Mouse (Mus musculus): ENCODE measurements around the gene Ptprj.

Ptprj gene

DNA sequence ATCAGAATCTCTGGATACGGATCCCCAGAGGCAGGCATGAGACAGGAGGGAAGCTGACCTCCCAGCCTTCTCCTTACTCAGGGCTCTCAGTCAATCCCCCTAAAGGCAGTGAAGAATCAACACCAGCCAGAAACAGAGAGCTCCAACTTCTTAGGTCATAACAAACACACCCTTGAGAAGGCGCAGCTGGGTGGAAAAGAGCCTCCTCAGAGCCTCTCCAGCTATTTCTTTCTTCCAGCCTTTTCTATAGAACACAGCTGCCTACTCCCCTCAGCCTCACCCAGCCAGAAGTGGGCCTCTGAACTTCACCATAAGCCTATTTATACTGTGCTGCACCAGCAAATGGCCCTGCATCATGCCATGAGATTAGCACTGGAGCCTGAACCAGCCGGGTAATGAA, 74.3 kb downstream of the Ptprj start:
- peak; percentile 40 to 41 for DNase-seq

DNA sequence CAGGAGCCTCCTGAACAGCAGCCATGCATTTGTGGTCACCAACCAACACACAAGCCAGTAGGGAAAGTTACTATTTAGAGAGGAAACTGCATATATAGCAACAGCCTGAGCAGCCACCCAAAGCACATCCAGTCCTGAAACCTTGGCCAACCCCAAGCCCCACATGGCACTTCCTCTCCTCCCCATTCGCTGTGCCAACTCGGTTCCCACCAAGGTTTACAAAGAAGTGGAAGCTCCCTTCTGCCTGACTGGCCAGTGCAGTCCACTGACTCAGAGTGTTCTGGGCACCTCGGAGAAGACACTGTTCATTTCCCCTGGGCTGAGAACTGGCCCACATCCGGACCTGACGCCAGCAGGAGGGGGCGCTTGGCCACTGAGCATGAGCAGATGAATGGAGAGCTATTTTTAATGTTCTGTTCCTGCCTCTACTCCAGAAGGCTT, 75.7 kb downstream of the Ptprj start:
- peak in 1 of 2 experiments; percentile 39 for DNase-seq

DNA sequence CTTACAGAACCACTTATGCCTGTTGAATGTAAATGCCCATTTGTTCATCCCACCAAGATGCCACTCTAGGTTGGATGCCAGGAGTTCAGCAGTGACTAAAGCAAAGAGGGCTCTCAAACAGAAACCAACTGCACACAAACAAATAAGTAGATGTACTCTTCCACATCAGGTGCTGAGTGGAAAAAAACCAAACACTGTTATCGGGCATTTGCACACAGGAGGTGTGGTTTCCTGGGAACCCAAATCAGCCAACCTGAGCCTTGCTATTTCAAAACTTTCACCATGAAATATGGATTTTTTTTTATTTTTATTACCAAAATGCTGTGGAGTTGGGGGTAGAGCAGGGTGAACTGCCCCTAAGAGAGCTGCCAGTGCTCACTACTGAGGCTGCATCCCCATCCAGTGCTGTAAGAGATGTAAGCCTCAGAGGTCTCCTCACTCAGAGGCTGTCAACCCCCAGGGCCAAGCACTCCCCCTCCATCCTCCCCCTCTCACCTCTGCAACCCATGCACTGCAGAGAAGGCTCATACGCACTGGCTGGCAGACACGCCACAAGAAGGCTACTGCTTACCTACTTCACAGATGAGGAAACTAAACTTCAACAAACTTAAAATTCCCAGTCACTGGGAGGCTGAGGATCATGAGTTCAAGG, 77.1 kb downstream of the Ptprj start:
- no peak for DNase-seq

DNA sequence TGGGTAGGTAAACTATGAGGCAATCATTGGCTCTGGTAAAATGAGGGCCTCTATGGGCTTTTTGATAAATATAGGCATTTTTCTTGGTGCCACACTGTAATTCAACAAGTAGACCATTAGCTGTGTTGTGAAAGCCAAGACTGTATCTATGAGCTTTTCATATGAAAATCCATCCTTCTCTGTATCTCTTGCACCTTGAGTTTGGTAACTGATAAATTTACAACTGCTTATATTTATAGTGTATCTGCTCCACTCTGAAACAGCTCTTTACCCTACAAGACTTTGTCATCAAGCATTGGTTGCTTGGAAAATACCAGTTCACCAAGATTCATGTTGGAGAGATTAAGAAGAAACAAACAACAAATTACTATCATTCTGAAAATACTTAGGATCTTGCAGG, 77.7 kb downstream of the Ptprj start:
- no peak for DNase-seq

DNA sequence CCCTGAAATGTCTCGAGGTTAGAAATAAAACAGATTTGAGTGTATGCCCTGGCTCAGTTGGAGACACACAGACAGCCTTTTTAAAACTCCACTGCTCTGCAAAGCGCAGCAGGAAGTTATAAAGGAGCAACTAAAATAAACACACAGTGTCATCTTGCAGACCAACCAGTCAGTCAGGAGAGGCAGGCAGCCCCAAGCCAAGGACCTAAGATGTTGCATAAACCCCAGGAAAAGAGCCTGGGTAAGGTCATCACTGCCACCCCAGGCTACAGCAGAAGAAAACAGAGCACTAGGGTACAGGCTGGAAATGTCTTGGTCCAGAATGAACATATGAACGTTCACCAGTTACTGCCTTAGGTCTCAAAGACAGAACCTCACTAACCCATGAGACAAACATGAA, 78.7 kb downstream of the Ptprj start:
- no peak for DNase-seq

- DNase-seq: no peak
Measured at GRCm38 (mm10) chr2:90500892-90501291, 79.6 kb downstream of the Ptprj start.

DNA sequence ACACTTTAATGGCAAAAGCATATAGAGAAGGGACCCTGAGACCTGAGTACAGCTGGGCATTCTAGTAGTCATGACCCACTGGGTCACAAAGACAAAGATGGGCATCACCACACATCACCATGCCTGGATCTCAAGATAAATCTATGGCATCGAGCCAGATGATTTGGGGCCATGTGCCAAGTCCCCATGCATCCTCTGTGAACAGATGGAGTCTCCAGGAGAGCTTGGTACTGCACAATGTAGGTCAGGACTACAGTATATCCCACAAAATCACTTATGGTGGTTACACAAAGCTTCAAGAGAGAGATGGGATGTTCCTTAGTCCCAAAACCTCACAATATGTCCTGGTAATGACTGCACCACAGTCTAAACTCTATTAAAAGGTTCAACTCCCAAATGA, 81.4 kb downstream of the Ptprj start:
- no peak for DNase-seq

- DNase-seq: no peak
Measured at GRCm38 (mm10) chr2:90497551-90497950, 82.9 kb downstream of the Ptprj start.

- DNase-seq: no peak
Measured at GRCm38 (mm10) chr2:90496680-90497074, 83.8 kb downstream of the Ptprj start.

GRCm38 (mm10) chr2:90496012-90496679, 84.3 kb downstream of the Ptprj start:
- no peak for DNase-seq

DNA sequence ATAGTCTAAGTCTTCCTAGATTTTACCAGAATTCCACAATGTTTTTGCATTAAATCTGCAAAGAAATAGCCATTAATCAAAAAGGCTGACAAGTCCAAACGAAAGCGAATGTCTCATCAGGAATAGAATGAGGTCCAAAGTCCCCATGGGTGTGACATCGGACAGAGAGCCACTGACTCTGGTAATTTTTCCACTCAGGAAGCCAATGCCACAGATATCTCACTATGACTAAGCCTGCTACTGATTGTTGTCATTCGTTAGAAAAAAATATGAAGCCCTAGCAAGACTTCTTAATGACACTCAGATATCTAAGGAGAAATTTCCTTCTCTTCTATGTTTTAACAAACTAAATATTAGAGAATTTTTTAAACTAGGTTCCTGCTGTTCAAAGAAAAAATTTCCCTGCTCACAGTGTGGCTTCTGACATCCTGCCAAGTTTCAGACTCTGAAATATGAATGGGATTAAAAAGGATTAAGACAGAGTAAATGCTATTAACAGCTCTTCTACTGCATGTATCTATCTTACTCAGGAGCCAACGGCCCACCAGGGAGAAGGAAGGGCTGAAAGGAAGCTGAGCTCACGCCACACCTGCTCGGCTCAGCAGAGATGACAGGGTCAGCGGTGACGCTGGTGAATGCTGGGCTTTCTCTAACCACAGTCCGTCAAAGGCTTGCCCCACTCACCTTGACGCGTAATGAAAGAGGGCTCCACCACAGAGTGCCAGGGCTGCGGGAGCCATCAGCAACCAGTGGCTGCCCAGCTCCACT, 90.0 kb downstream of the Ptprj start:
- DNase-seq: no peak

- DNase-seq: no peak
Measured at GRCm38 (mm10) chr2:90489839-90490238, 90.6 kb downstream of the Ptprj start.

- DNase-seq: no peak
Measured at GRCm38 (mm10) chr2:90488690-90489590, 91.5 kb downstream of the Ptprj start.

- DNase-seq: no peak
Measured at GRCm38 (mm10) chr2:90487471-90488238, 92.8 kb downstream of the Ptprj start.

DNA sequence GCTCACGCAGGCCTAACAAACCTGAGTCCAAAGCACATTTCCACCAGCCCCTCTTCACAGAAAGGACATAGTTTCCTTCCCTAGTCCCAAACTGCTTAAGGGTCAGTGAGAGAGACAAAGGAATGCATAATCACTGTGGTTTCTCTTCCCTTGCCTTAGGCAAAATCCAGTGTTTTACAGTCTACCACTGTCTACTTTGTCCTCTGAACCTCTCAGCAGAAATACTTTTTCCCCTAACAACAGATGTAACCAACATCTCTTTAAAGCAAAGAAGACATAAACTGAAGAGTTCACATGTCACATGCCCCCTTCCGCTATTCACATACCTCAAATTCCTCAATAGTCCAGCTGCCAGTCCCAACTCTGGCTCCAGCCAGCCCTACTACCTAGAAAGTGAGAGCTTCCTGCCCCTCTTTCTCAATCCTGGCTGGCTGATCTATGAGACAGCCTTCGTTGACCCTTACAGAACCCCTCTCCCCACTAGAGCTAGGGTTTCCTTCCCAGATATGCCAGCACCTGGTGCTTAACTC, 94.2 kb downstream of the Ptprj start:
- DNase-seq: peak in 1 of 2 experiments; percentile 28

GRCm38 (mm10) chr2:90481505-90481904, 98.9 kb downstream of the Ptprj start:
- no peak for DNase-seq

DNA sequence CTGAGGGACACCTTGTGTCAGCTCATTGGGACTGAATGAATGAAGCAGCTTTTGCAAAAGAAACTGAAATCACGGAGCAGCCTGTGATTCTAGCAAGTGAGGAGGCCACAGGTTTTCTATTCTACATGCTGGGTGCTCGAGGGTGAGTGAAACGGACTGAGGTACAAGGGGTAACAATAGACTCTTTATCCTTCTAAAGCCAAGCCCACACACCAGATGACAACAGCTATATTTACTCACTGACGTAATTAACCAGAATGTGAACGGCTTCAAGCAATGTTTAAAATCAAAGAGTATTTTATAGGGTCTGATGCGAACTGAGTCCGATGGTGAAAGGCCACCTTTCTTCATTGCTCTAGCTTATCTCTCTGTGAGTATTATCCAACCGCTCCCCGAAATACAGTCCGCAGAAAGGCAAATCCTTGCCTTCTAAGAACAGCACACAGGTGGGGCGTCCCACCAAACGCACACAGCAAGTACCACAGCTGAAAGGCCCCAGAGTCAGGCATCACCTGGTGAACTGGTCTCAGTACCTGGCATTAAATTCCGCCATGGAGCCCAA, 99.6 kb downstream of the Ptprj start:
- no peak for DNase-seq

DNA sequence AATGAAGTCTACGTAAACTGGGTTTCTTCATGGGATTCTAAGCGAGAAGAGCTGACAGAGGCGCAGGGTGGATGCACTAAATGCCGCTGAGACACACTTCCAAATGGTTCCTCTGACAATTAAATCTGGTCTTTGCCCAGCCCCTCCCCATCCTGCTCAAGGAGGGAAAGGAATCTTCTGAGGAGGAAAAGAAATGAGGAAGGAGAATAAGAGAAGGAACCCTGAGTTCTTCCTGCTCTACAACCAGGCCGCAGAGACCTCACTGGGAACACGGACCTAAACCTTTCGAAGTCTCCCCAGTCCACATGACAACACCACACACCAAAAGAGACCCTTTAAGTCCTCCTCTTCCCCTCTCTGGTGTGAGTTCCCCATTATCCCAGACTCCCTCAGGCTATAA, 101.9 kb downstream of the Ptprj start:
- no peak for DNase-seq

GRCm38 (mm10) chr2:90477617-90478016, 102.8 kb downstream of the Ptprj start:
- DNase-seq: peak in 1 of 2 experiments; percentile 34

GRCm38 (mm10) chr2:90476792-90477191, 103.7 kb downstream of the Ptprj start:
- DNase-seq: no peak

- no peak for DNase-seq
Measured at GRCm38 (mm10) chr2:90476319-90476718, 104.1 kb downstream of the Ptprj start.
